Mouse (Mus musculus) liver, embryonic 14.5 days (tissue): Measurements from ENCODE around the gene Necab2.

Experiments used
- CTCF ChIP-seq: IDR thresholded peaks from 2 replicates; pipeline ENCODE4 v1.5.1; 2016; ENCODE audit warnings: antibody characterized with exemption, low read depth, control low read depth
- EP300 ChIP-seq: IDR thresholded peaks from 2 replicates; pipeline ENCODE4 v1.6.1; 2016; ENCODE audit warnings: antibody characterized with exemption, low read depth

DNA sequence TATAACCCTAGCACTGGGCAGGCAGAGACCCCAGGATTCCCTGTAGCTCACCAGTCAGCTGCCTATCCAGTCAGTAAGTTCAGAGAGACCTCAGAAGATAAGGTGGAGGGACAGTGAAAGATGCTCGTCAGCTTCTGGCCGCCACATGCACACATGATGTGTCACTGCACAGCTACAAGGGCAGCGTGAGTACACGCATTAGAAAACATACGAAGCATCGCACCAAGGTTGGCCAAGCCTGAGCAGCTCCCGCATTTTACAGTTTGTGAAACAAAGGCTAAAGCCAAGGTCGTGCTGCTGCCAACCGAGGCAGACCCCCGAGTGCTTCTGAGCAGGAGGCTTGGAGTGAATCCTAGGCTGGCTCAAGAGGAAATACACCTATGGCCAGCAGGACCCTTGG lies 32.9 kb upstream of the Necab2 start:
- TF ChIP-seq EP300, result no peak
- TF ChIP-seq CTCF, result no peak
